Mouse (Mus musculus): ENCODE measurements around the gene Raly.
"Not testable (repeated sequence)": the region's sequence is repeated elsewhere in the genome, so short reads cannot be mapped to it uniquely, and the experiment has no call there.

Raly gene

GRCm38 (mm10) chr2:154863672-154864071, 72.8 kb downstream of the Raly start:
- DNase-seq: no peak

GRCm38 (mm10) chr2:154865696-154866095, 74.8 kb downstream of the Raly start:
- DNase-seq: no peak

GRCm38 (mm10) chr2:154868106-154868505, 77.2 kb downstream of the Raly start:
- no peak for DNase-seq

- DNase-seq: no peak
Measured at GRCm38 (mm10) chr2:154869954-154870641, 79.2 kb downstream of the Raly start.

- DNase-seq: no peak
Measured at GRCm38 (mm10) chr2:154876621-154877020, 85.7 kb downstream of the Raly start.

GRCm38 (mm10) chr2:154891585-154891984, 100.7 kb downstream of the Raly start:
- DNase-seq: no peak

GRCm38 (mm10) chr2:154892201-154893044, 101.5 kb downstream of the Raly start, which contains the start of gene Eif2s2:
Gene Eif2s2, minus strand, starts transcription at chr2:154892935.
- DNase-seq: peak; percentile 96

- no peak for DNase-seq
Measured at GRCm38 (mm10) chr2:154893045-154893385, 102.1 kb downstream of the Raly start.

- no peak for DNase-seq
Measured at GRCm38 (mm10) chr2:154893548-154893947, 102.7 kb downstream of the Raly start.

- not testable (repeated sequence) for DNase-seq
Measured at GRCm38 (mm10) chr2:154899004-154899403, 108.1 kb downstream of the Raly start.

- not testable (repeated sequence) for DNase-seq
Measured at GRCm38 (mm10) chr2:154899412-154899811, 108.5 kb downstream of the Raly start.

- no peak for DNase-seq
Measured at GRCm38 (mm10) chr2:154902111-154902510, 111.2 kb downstream of the Raly start.

GRCm38 (mm10) chr2:154905796-154906195, 114.9 kb downstream of the Raly start:
- DNase-seq: no peak

GRCm38 (mm10) chr2:154908223-154908622, 117.3 kb downstream of the Raly start:
- not testable (repeated sequence) for DNase-seq

- peak; percentile 8 for DNase-seq
Measured at GRCm38 (mm10) chr2:154909789-154910188, 118.9 kb downstream of the Raly start.

GRCm38 (mm10) chr2:154915922-154916541, 125.1 kb downstream of the Raly start:
- DNase-seq: no peak

GRCm38 (mm10) chr2:154916547-154916946, 125.7 kb downstream of the Raly start:
- DNase-seq: peak; percentile 43
